Mouse (Mus musculus) adrenal gland, adult (tissue): ENCODE measurements at regions not wholly inside any gene's neighbourhood (a gene's known extent, or its start where the extent isn't known, plus 50 kb on each side); places are given as distances from the start of the nearest gene placed in this dataset.

ENCODE experiments used
- DNase-seq, 2 experiments: peaks; one replicate each; pipeline ENCODE4 v3.0.0; 2022 to 2023; ENCODE audit warnings: low spot score in 1 of 2; ENCODE audit not compliant: inconsistent age in 2 of 2

GRCm38 (mm10) chrX:38710660-38711264, 61.7 kb upstream of the 6030498E09Rik start:
- peak in 1 of 2 experiments; percentile 24 for DNase-seq

- DNase-seq: peak; percentile 18 to 69
Observed at GRCm38 (mm10) chrX:38711442-38712258, 60.8 kb upstream of the 6030498E09Rik start.
